Mouse (Mus musculus): ENCODE data around the gene Mocs3. TPM values are rescaled to one million over a fixed set of nuclear protein-coding genes. Genes with fewer than 3 reads are reported as not detected.

The Mocs3 gene
- polyA plus RNA-seq, 1 experiment = 33.8 TPM

DNA sequence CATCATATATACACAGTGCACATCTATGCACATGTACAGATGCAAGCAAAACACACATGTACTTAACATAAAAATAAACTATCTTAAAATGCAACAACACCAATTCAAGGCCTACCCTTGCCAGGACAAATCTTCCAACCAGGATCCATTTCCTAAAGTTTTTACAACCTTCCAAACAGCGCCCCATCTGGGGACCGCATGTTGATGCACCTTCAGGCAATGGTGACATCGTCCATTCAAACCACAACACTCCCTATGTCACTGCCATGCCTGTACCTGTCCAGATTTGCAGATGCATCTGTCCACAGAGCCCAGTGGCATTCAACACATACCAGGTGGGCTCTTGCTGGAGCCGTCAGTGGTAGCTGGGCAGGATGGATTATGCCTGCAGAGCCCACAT, 12.9 kb downstream of the Mocs3 start:
- Histone ChIP-seq H3K27ac (ENCODE audit: control insufficient read depth, insufficient read depth, low read depth, low read length) (no peak overlapping the region), H3K27me3 (ENCODE audit: control insufficient read depth, insufficient read depth, low read length) (no peaks in the 10 kb centered on the region), H3K4me3 (ENCODE audit: control insufficient read depth, low read depth, low read length) (no peak overlapping the region), H3K4me1 (ENCODE audit: control insufficient read depth, insufficient read depth, low read length) (no peaks in the 10 kb centered on the region), H3K36me3 (ENCODE audit: control insufficient read depth, insufficient read depth, low read length) (no peaks in the 10 kb centered on the region)
- no peak for TF ChIP-seq CTCF (IDR thresholded peaks at IDR 0.05; ENCODE audit: control insufficient read depth, insufficient read depth, insufficient replicate concordance, low read depth, low read length)
- no peak for TF ChIP-seq POLR2A (IDR thresholded peaks at IDR 0.05; ENCODE audit: control insufficient read depth, low read depth, low read length)

DNA sequence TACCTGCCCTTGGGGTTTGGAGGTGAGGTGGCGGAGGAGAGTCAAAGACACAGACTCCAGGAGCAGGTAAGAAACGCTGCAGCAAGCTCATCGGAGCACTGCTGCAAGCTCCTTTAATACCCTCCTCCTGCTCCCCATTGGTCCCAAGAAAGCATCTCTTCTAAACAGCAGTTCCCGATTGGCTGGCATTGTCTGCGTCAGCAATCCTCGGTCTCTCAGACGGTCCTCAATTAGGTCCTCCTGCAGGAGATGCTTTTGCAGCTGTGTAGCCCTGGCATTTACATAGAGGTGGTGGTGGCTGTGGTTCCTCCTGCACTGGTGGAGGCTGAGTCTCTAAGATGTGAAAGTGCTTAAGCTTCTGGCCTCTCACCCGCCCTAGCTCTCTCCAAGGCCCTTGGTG, 15.1 kb downstream of the Mocs3 start:
- TF ChIP-seq POLR2A (IDR thresholded peaks at IDR 0.05; ENCODE audit: control insufficient read depth, low read depth, low read length) (no peak), CTCF (IDR thresholded peaks at IDR 0.05; ENCODE audit: control insufficient read depth, insufficient read depth, insufficient replicate concordance, low read depth, low read length) (no peak)
- Histone ChIP-seq H3K4me3 (ENCODE audit: control insufficient read depth, low read depth, low read length) (no peak overlapping the region), H3K36me3 (ENCODE audit: control insufficient read depth, insufficient read depth, low read length) (no peaks in the 10 kb centered on the region), H3K4me1 (ENCODE audit: control insufficient read depth, insufficient read depth, low read length) (no peaks in the 10 kb centered on the region), H3K27ac (ENCODE audit: control insufficient read depth, insufficient read depth, low read depth, low read length) (no peak overlapping the region), H3K27me3 (ENCODE audit: control insufficient read depth, insufficient read depth, low read length) (no peaks in the 10 kb centered on the region)

DNA sequence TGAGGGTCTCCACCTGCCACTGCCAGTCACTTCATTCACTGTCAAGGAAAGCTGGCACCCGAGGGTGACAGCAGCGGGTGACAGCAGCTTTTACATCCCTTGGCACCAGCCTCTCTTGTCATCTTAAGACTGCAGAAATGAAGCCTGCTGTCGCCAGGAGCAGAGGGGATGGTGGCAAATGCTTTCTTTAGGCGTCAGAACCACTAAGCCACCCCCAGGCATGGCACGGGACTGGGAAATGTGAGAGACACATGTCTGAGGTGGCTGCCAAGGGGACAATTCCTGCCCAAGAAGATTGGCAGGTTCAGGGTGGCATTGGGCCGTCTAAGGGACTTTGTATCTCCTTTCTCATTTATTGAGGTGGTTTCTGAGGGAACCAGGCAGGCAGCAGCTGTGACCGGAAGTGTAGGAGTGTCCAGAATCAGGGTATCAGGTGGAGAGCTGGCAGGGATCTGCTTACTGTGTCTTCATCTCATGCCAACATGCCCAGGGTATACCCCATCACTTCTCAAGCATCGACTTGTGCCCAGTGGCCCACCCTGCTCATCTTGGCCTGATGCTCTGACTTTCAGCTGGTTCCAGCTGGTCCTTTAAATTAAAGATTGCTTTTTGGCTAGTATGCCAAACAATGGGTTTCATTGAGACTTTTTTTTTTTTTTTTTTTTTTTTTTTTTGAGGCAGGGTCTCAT, 17.9 kb downstream of the Mocs3 start:
- H3K27me3 ChIP-seq (ENCODE audit: control insufficient read depth, insufficient read depth, low read length) = no peaks in the 10 kb centered on the region
- H3K4me3 ChIP-seq (ENCODE audit: control insufficient read depth, low read depth, low read length) = no peak overlapping the region
- TF ChIP-seq POLR2A (IDR thresholded peaks at IDR 0.05; ENCODE audit: control insufficient read depth, low read depth, low read length) (no peak), CTCF (IDR thresholded peaks at IDR 0.05; ENCODE audit: control insufficient read depth, insufficient read depth, insufficient replicate concordance, low read depth, low read length) (no peak)
- H3K4me1 ChIP-seq (ENCODE audit: control insufficient read depth, insufficient read depth, low read length) = no peaks in the 10 kb centered on the region; the same call in 1 of the 2 replicates
- H3K36me3 ChIP-seq (ENCODE audit: control insufficient read depth, insufficient read depth, low read length) = no peaks in the 10 kb centered on the region
- H3K27ac ChIP-seq (ENCODE audit: control insufficient read depth, insufficient read depth, low read depth, low read length) = no peak overlapping the region

DNA sequence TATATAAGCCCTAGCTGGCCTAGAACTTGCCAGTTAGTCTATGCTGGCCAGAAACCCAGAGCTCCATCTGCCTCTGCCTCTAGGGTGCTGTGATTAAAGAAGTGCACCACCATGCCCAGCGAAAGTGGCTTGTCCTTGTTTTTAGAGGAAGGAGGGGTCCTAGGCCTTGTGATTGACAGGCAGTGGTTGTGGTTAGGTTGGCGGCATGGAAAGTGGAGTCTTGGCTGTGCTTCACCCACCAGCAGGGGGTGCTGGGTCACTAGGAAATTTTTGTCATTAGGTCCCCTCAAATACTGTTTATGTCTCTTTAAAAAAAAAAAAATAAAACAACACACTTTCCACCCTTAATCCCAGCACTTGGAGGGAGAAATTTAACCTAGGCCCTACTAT, 18.4 kb downstream of the Mocs3 start:
- Histone ChIP-seq H3K4me1 (ENCODE audit: control insufficient read depth, insufficient read depth, low read length) (no peaks in the 10 kb centered on the region; the same call in 1 of the 2 replicates), H3K36me3 (ENCODE audit: control insufficient read depth, insufficient read depth, low read length) (no peaks in the 10 kb centered on the region), H3K27ac (ENCODE audit: control insufficient read depth, insufficient read depth, low read depth, low read length) (no peak overlapping the region), H3K4me3 (ENCODE audit: control insufficient read depth, low read depth, low read length) (no peak overlapping the region), H3K27me3 (ENCODE audit: control insufficient read depth, insufficient read depth, low read length) (no peaks in the 10 kb centered on the region)
- TF ChIP-seq CTCF (IDR thresholded peaks at IDR 0.05; ENCODE audit: control insufficient read depth, insufficient read depth, insufficient replicate concordance, low read depth, low read length) = no peak; the same call in 1 of the 2 replicates
- no peak for TF ChIP-seq POLR2A (IDR thresholded peaks at IDR 0.05; ENCODE audit: control insufficient read depth, low read depth, low read length)

DNA sequence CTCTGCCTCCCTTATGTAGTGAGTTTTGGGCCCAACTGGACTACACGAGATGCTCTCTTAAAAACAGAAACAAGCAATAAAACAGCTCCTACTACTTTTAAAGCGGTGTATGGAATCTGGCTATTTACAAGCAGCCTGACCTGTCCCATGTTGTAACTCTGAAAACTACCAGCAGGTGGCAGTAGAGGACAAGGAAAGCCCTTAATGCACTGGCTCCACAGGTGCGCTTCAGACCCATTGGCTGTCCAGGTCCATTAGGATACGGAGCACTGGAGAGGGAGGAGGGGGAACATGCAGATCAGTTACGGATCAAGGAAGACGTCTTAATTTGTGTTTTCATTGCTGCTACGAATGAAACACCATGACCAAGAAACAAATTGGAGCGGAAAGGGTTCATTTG, 19.8 kb downstream of the Mocs3 start:
- Histone ChIP-seq H3K4me3 (ENCODE audit: control insufficient read depth, low read depth, low read length) (no peak overlapping the region), H3K4me1 (ENCODE audit: control insufficient read depth, insufficient read depth, low read length) (no peaks in the 10 kb centered on the region; the same call in 1 of the 2 replicates), H3K27me3 (ENCODE audit: control insufficient read depth, insufficient read depth, low read length) (no peaks in the 10 kb centered on the region), H3K36me3 (ENCODE audit: control insufficient read depth, insufficient read depth, low read length) (no peaks in the 10 kb centered on the region), H3K27ac (ENCODE audit: control insufficient read depth, insufficient read depth, low read depth, low read length) (no peak overlapping the region)
- peak; percentile 86; the same call in 1 of the 2 replicates for TF ChIP-seq CTCF (IDR thresholded peaks at IDR 0.05; ENCODE audit: control insufficient read depth, insufficient read depth, insufficient replicate concordance, low read depth, low read length)
- TF ChIP-seq POLR2A (IDR thresholded peaks at IDR 0.05; ENCODE audit: control insufficient read depth, low read depth, low read length) = no peak

DNA sequence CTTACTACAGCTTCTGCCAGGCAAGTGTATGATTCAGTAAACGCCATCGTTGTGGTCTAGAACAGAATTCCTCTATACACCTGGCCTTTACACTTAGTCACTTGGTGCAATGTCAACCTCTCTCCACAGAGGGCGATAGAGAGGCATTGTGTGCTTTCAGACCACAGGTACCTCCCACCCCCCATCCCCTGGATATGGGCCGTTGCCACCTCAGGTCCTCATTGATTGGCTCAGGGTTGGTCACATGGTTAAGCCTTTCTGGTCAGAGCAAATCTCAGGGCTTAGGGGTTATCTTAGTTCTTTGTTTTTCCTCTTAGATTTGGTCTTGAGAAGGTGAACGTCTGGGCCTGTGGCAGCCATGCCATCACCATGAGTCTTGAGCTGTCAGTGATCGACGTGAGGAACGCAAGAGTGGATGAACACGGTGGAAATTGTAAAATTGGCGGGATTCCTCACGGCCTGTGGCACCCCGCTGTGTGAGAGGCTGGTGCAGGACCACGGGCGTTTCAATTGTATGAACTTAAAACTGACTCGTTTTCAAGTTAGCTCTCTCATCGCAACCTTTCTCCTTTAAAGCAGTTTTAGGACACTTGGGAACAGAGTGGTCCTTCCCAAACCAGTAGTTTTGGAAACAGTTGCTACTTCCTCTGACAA, 22.3 kb downstream of the Mocs3 start:
- no peaks in the 10 kb centered on the region; the same call in 1 of the 2 replicates for H3K4me1 ChIP-seq (ENCODE audit: control insufficient read depth, insufficient read depth, low read length)
- TF ChIP-seq CTCF (IDR thresholded peaks at IDR 0.05; ENCODE audit: control insufficient read depth, insufficient read depth, insufficient replicate concordance, low read depth, low read length) (peak; percentile 86; the same call in 1 of the 2 replicates), POLR2A (IDR thresholded peaks at IDR 0.05; ENCODE audit: control insufficient read depth, low read depth, low read length) (no peak)
- H3K27me3 ChIP-seq (ENCODE audit: control insufficient read depth, insufficient read depth, low read length) = no peaks in the 10 kb centered on the region
- no peaks in the 10 kb centered on the region for H3K36me3 ChIP-seq (ENCODE audit: control insufficient read depth, insufficient read depth, low read length)
- no peak overlapping the region for H3K27ac ChIP-seq (ENCODE audit: control insufficient read depth, insufficient read depth, low read depth, low read length)
- no peak overlapping the region for H3K4me3 ChIP-seq (ENCODE audit: control insufficient read depth, low read depth, low read length)

DNA sequence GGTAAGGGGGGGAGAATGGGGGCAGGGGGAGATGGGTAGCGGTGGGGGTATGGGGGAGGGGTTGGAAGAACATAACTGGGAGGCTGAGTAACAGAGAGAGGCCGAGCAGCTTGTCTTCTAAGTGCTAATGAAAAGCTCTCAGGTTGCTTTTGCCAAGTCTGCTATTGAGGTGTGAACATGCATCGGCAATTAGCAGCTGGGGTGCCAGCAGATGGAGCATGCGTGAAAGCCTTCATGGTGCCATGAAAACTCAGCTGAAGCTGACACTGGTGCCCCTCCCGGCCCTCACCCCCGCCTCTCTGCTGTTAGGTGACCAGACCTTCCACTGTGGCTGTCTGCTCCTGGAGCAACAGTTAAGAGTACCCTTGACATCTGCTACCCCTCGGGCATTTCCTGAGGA, 23.4 kb downstream of the Mocs3 start:
- no peaks in the 10 kb centered on the region for H3K27me3 ChIP-seq (ENCODE audit: control insufficient read depth, insufficient read depth, low read length)
- no peak overlapping the region for H3K27ac ChIP-seq (ENCODE audit: control insufficient read depth, insufficient read depth, low read depth, low read length)
- no peaks in the 10 kb centered on the region; the same call in 1 of the 2 replicates for H3K4me1 ChIP-seq (ENCODE audit: control insufficient read depth, insufficient read depth, low read length)
- no peaks in the 10 kb centered on the region for H3K36me3 ChIP-seq (ENCODE audit: control insufficient read depth, insufficient read depth, low read length)
- no peak overlapping the region for H3K4me3 ChIP-seq (ENCODE audit: control insufficient read depth, low read depth, low read length)
- no peak for TF ChIP-seq POLR2A (IDR thresholded peaks at IDR 0.05; ENCODE audit: control insufficient read depth, low read depth, low read length)
- no peak for TF ChIP-seq CTCF (IDR thresholded peaks at IDR 0.05; ENCODE audit: control insufficient read depth, insufficient read depth, insufficient replicate concordance, low read depth, low read length)
